Mouse (Mus musculus) kidney, adult 8-10 months (tissue): Measurements from ENCODE around the gene Lrrc20.

Source experiments
- DNase-seq, 2 experiments: peaks; one replicate each; pipeline ENCODE4 v3.0.0; 2022

The Lrrc20 gene

DNA sequence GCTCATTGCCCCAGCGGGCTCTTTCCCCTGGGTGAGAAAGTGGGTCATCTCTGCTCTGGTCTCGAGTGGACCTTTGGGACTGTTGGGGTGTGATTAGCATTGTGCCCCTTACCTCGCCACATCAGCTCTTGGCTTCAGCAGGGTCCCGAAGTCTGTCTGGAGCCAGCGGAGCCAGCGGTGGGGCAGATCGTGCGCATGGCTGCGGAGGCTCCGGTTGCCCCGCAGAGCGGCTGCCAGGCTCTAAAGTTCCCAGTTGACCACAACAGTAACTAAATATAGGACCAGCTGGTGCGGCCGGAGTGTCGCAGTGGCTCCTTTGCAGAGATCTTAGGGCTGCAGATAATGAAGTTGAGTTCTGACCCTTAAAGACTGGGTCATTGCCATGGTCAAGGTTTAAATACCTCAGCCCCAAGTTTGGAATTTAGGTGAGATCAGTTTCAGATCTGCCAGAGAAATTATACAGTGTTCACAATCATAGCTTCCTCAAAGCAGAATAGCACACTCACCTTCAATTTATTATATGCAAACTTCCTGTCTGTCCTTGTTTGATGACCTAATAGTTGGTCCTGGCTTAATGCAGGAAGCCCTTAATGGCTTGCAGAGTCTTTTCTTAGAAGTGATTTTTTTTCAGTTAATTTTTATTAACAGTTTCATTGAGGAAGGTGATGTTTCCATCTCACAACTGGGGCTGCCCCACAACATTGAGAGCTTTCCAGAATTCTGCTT lies 1.0 kb downstream of the Lrrc20 start:
- no peak for DNase-seq

- DNase-seq, result no peak
Observed at GRCm38 (mm10) chr10:61479461-61479860, 3.9 kb downstream of the Lrrc20 start.

DNA sequence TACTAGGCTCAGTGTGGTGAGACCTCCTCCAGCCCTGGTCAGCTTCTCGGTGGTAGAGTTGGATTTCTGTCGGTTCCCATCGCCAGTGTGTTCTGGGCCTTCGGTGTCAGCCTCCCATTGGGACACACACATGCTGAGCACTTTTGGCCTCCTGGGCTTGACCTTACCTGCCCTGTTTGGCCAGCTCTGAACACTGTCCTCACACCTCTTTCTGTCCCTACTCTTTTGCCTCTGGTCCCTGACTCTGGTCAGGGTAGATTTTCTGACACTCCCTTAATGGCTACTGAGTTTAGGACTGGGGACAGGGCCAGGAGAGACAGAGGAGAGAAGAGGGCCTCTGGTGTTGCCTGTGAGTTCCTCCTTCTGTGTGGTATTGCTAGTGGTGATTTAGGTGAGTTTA lies 4.3 kb downstream of the Lrrc20 start:
- no peak for DNase-seq

- no peak for DNase-seq
Observed at GRCm38 (mm10) chr10:61480488-61480887, 4.9 kb downstream of the Lrrc20 start.

DNA sequence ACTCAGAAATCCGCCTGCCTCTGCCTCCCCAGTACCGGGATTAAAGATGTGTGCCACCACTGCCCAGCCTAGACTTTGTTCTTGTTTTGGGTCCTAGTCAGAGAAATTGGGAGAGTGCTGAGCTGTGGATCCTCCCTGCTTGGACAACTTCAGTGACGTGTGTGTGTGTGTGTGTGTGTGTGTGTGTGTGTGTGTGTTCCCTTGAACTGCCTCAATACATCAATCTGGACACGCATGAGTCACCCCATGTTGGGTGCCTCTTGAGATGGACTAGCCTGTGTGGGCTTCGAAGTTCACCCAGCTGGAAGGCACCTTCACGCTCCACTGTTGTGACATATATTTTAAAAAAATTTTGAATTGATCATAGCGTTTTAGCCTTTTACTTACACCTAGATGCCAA lies 7.2 kb downstream of the Lrrc20 start:
- no peak for DNase-seq

GRCm38 (mm10) chr10:61484801-61485200 lies 9.2 kb downstream of the Lrrc20 start:
- no peak for DNase-seq

DNA sequence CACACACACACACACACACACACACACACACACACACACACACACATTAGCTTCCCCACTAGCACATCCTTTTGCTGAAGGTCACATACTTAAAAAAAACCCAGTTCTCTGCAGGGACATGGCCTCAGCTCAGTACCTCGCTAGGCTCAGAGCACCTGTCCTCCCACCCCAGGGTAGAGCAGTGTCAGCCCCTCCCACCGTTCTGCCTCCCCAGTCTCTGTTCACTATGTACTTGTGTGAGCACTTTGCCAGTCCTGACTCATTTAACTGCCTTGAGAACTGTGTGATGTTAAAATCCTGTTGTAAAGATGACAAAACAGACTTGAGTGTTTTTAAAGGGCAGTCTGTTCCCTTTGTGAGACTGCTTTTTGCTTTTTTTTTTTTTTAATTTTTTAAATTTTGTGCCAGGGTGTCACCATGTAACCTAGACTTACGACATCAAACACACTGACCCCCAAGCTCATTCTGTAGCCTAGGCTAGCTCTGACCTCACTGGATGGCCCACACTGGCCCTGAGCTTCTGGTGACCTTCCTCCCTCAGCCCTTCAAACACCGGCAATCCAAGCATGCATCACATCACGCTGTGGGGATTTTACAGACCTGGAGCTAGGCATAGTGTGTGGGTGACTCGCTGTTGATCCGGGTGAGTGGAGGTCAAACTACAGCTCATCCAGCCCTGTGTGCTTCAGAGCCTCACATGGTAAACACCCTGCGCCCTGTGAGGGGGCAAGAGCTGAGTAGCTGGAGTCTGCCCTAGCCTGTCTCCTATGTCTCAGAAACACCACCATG lies 11.1 kb downstream of the Lrrc20 start:
- DNase-seq, result no peak

DNA sequence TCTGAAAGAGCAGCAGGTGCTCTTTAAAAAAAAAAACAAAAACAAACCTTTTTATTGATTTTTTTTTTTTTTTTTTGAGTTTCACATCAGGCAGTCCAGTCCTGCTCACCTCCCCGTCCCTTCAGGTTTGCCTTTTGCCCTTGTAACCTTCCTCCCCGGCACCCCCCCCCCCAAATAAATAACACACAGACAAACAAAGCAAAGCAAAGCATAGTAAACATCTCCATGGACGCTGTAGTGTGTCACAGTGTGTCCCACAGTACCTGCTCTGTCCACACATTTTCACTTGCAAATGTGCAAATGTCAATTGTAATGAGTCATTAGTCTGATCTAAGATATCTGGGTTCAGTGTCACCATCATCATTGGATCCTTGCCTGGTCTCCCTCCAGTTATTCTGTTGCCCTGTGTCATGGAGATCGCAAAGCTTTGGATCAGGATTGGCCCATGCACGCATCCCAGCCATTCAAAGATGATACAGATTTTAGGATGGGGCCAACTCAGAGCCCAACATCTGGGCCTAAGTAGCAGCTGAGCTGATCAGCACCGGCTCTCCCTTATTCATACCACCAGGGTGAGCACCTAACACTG lies 13.0 kb downstream of the Lrrc20 start:
- DNase-seq, result no peak

GRCm38 (mm10) chr10:61491573-61491972 lies 16.0 kb downstream of the Lrrc20 start:
- no peak for DNase-seq

GRCm38 (mm10) chr10:61492040-61492439 lies 16.4 kb downstream of the Lrrc20 start:
- DNase-seq, result peak; percentile 73 to 79

- no peak for DNase-seq
Observed at GRCm38 (mm10) chr10:61495461-61495860, 19.9 kb downstream of the Lrrc20 start.

DNA sequence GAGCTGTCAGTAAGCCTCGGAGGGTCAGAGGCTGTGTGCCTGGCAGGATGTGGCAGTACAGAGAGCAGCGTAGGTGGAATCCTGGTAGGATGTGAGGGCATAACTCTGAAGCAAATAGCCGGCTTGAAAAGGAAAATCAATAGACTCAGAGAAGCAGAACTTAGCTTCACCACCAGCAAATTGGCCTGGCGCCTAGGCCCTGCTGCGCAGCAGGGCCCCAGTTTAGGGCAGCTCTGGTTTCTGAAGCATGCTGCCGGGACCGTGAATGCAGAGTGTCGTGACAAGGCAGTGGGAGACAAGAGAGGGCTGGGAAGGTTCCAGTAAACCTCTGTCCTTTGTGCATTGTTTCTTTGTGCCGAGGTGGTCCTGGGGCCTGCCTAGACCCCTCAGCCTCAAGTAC lies 20.6 kb downstream of the Lrrc20 start:
- no peak for DNase-seq

DNA sequence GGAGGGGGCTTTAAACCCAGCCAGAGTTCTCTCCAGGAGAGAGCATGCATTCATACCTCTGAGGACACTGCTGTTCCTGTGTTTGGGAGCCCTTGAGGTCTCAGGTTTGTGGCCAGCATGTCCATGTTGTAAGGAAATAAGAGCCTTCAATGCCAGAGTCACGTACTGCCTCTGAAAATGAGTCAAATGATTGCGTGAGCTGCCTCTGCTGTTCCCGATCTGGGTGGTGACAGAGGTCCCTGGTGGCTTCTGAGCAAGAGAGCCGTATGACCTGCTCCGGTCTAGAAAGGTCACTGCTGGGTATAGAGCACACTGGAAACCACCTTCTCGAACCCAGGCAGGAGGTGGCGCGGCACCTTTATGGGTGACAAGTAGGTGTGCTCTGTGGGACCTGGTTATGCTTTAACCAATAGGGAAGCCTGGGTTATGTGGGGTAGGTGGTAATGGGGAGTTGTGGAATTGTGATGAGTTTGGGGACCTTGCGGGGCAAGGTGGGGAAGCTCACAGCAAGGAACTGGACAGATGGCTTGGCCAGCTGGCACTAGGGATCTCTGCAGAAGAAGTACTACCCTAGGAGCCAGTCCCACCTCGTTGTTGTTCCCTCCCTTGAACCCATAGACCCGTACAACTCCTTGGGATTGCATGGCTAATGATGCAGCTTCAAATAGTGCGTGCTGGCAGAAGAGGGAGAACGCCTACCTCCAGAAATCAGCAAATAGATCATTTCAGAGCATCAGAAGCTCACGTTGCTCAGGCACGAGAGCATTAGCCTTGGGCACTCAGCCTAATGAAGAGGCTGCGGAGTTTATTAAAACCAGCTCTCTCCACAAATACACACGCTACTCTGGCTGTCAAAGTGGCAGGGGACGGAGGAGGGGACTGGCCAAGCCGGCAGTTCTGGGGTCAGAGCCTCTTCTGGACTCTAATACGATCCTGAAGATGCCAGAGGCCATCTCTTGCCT lies 24.2 kb downstream of the Lrrc20 start:
- DNase-seq, result no peak

- no peak for DNase-seq
Observed at GRCm38 (mm10) chr10:61500756-61501155, 25.2 kb downstream of the Lrrc20 start.

GRCm38 (mm10) chr10:61504073-61504472 lies 28.5 kb downstream of the Lrrc20 start:
- no peak for DNase-seq

- DNase-seq, result no peak
Observed at GRCm38 (mm10) chr10:61506381-61507200, 31.0 kb downstream of the Lrrc20 start.

DNA sequence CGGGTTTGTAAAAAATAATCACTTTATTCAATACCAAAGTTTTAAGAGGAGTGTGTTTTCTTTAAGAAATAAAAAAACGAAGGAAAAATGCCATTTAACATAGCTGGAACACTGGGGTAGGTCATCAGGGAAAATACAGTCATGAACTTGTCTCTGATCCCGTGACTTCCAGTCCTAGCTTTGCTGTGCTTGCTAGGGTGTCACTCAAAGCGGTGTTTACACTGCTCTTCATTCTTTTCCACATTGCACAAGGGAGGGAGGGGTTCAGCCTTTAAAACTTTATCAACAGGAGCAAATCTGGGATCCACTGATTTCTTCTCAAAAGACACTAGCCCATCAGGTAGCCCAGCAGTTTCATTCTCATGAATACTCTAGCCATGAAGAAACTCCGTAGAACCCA lies 34.3 kb downstream of the Lrrc20 start:
- DNase-seq, result no peak

DNA sequence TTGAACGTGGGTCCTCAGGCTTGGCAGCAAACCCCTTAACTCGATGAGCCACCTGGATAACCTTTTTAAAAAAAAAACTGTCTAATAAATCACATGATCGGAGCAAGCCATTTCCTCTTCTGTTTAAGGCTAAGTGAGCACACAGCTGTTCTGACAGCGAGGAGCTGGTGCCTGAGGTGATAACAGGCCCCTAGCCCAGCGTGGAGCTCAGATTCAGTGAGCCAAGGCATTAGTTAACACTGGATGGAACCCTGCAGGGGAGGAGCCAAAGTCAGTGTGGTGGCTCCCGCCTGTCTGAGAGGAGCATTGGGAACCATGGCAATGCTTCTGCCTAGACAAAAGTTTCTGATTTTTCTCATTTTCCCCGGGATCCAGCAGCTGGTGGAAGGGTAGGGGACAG lies 35.2 kb downstream of the Lrrc20 start:
- no peak for DNase-seq

GRCm38 (mm10) chr10:61512215-61512889 lies 36.8 kb downstream of the Lrrc20 start:
- DNase-seq, result no peak

DNA sequence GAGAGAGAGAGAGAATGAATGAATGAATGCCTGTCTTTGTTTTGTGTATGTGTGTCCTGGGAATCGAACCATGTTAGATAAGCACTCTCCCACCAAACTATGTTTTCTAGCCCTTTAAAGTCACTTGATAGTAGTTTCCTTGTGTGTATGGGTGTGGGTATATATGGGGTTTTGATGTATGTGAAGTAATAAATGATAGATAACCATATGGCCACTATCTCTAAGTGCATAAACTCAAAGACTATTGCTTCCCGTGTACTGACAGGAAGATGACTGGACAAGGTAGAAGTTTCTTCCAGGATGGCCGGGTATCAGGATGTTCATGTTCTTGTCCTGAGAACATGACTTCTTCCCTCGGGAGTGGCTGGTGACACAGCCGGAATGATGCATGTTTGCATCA lies 41.3 kb downstream of the Lrrc20 start:
- DNase-seq, result no peak
